Mouse (Mus musculus): ENCODE measurements around the gene Abcf2. TPM values are rescaled to one million over a fixed set of nuclear protein-coding genes. Genes with fewer than 3 reads are reported as not detected.
A peak's percentile ranks its signal among the peaks of the same experiment; 100 is the strongest.
"Not testable (repeated sequence)": the region's sequence is repeated elsewhere in the genome, so short reads cannot be mapped to it uniquely, and the experiment has no call there.

Abcf2 gene
- polyA plus RNA-seq, 2 experiments from 2014 or later = 62.1 to 87.7 TPM

GRCm38 (mm10) chr5:24586106-24586505, 8.8 kb upstream of the Abcf2 start:
- peak; percentile 48 for ATAC-seq

GRCm38 (mm10) chr5:24578109-24578963, 1.1 kb upstream of the Abcf2 start:
- no peak for ATAC-seq

GRCm38 (mm10) chr5:24576801-24577182, 475 bp downstream of the Abcf2 start:
- peak; percentile 24 for ATAC-seq

GRCm38 (mm10) chr5:24575948-24576347, 1.3 kb downstream of the Abcf2 start:
- no peak for ATAC-seq

GRCm38 (mm10) chr5:24556709-24557108, 20.6 kb downstream of the Abcf2 start, which contains the start of gene 4931409K22Rik:
TSS of gene 4931409K22Rik (minus strand) at chr5:24556809.
- ATAC-seq = no peak

- ATAC-seq = not testable (repeated sequence)
Measured at GRCm38 (mm10) chr5:24555335-24555734, 21.9 kb downstream of the Abcf2 start.

GRCm38 (mm10) chr5:24553621-24554244, 23.5 kb downstream of the Abcf2 start:
- no peak for ATAC-seq

- no peak for ATAC-seq
Measured at GRCm38 (mm10) chr5:24551317-24551688, 26.0 kb downstream of the Abcf2 start.

GRCm38 (mm10) chr5:24550598-24551316, 26.5 kb downstream of the Abcf2 start:
- no peak for ATAC-seq

- ATAC-seq = no peak
Measured at GRCm38 (mm10) chr5:24542643-24543042, 34.6 kb downstream of the Abcf2 start.

GRCm38 (mm10) chr5:24541144-24541569, 36.1 kb downstream of the Abcf2 start:
- no peak for ATAC-seq

- no peak for ATAC-seq
Measured at GRCm38 (mm10) chr5:24540387-24541143, 36.7 kb downstream of the Abcf2 start, which contains the start of gene Asb10. TSS of gene Asb10 (minus strand) at chr5:24540978.

GRCm38 (mm10) chr5:24539571-24540296, 37.5 kb downstream of the Abcf2 start:
- ATAC-seq = no peak

- no peak for ATAC-seq
Measured at GRCm38 (mm10) chr5:24537618-24538017, 39.6 kb downstream of the Abcf2 start.

GRCm38 (mm10) chr5:24536511-24536910, 40.8 kb downstream of the Abcf2 start:
- no peak for ATAC-seq

GRCm38 (mm10) chr5:24535731-24536130, 41.5 kb downstream of the Abcf2 start:
- ATAC-seq = no peak

- no peak for ATAC-seq
Measured at GRCm38 (mm10) chr5:24534292-24534691, 43.0 kb downstream of the Abcf2 start.

- no peak for ATAC-seq
Measured at GRCm38 (mm10) chr5:24533391-24533790, 43.9 kb downstream of the Abcf2 start.

- ATAC-seq = peak; percentile 99
Measured at GRCm38 (mm10) chr5:24530042-24530689, 47.1 kb downstream of the Abcf2 start.

GRCm38 (mm10) chr5:24527780-24528179, 49.5 kb downstream of the Abcf2 start:
- no peak for ATAC-seq

GRCm38 (mm10) chr5:24526889-24527230, 50.4 kb downstream of the Abcf2 start, which contains the start of gene Gbx1:
TSS of gene Gbx1 (minus strand) at chr5:24527202.
- ATAC-seq = no peak
